Mouse (Mus musculus) myocyte (in vitro differentiated cells): Measurements from ENCODE around the gene Ccdc190. TPM values are rescaled to one million over a fixed set of nuclear protein-coding genes. Genes with fewer than 3 reads are reported as not detected.

Source experiments
- H3K27me3 ChIP-seq: one replicate; pipeline ENCODE4 v1.6.1; 2011; ENCODE audit not compliant: control insufficient read depth, insufficient read depth, insufficient read length
- H3K36me3 ChIP-seq: one replicate; pipeline ENCODE4 v1.6.1; 2011; ENCODE audit not compliant: control insufficient read depth, insufficient read depth
- H3K4me2 ChIP-seq: one replicate; pipeline ENCODE4 v1.6.1; 2011; ENCODE audit warnings: low read depth, control low read depth
- H3K4me3 ChIP-seq: one replicate; pipeline ENCODE4 v1.5.1; 2011; ENCODE audit warnings: mild to moderate bottlenecking, control low read depth, moderate library complexity
- H3K79me2 ChIP-seq: one replicate; pipeline ENCODE4 v1.6.1; 2011; ENCODE audit not compliant: control insufficient read depth, insufficient read depth
- H3ac ChIP-seq: one replicate; pipeline ENCODE4 v1.6.1; 2011; ENCODE audit not compliant: control insufficient read depth, insufficient read length
- CEBPB ChIP-seq: IDR thresholded peaks from 2 replicates; pipeline ENCODE4 v1.6.1; 2011; ENCODE audit warnings: mild to moderate bottlenecking, moderate library complexity; ENCODE audit not compliant: poor library complexity, insufficient read depth, severe bottlenecking
- E2F4 ChIP-seq: IDR thresholded peaks from one replicate; pipeline ENCODE4 v1.6.1; 2011; ENCODE audit warnings: mild to moderate bottlenecking, control low read depth, moderate library complexity; ENCODE audit not compliant: insufficient read depth
- MAX ChIP-seq: IDR thresholded peaks from one replicate; pipeline ENCODE4 v1.6.1; 2011; ENCODE audit warnings: low read depth, mild to moderate bottlenecking, control low read depth
- MYOD1 ChIP-seq, 3 experiments: IDR thresholded peaks; one replicate each; pipeline ENCODE4 v1.6.1; 2011; ENCODE audit warnings: control low read depth in 2 of 3, low read depth in 2 of 3, mild to moderate bottlenecking in 2 of 3, moderate library complexity in 1 of 3; ENCODE audit not compliant: insufficient read length in 2 of 3, control insufficient read depth in 1 of 3
- MYOG ChIP-seq, 3 experiments: IDR thresholded peaks; one replicate each; pipeline ENCODE4 v1.6.1; 2011; ENCODE audit warnings: control low read depth in 2 of 3, low read depth in 2 of 3, mild to moderate bottlenecking in 2 of 3; ENCODE audit not compliant: insufficient read length in 2 of 3, control insufficient read depth in 1 of 3, insufficient read depth in 1 of 3
- POLR2A ChIP-seq: IDR thresholded peaks from one replicate; pipeline ENCODE4 v1.6.1; 2011; ENCODE audit warnings: low read depth, mild to moderate bottlenecking, control low read depth, moderate library complexity; ENCODE audit not compliant: insufficient read length
- POLR2AphosphoS2 ChIP-seq: IDR thresholded peaks from one replicate; pipeline ENCODE4 v1.6.1; 2011; ENCODE audit warnings: low read depth, control low read depth; ENCODE audit not compliant: insufficient read length
- REST ChIP-seq: IDR thresholded peaks from one replicate; pipeline ENCODE4 v1.6.1; 2011; ENCODE audit warnings: mild to moderate bottlenecking, control low read depth, moderate library complexity; ENCODE audit not compliant: insufficient read depth, insufficient read length
- SRF ChIP-seq: IDR thresholded peaks from one replicate; pipeline ENCODE4 v1.6.1; 2011; ENCODE audit warnings: low read depth; ENCODE audit not compliant: control insufficient read depth, insufficient read length
- TCF12 ChIP-seq: IDR thresholded peaks from one replicate; pipeline ENCODE4 v1.6.1; 2011; ENCODE audit warnings: mild to moderate bottlenecking, control low read depth; ENCODE audit not compliant: poor library complexity, insufficient read depth, severe bottlenecking
- TCF3 ChIP-seq: IDR thresholded peaks from one replicate; pipeline ENCODE4 v1.6.1; 2011; ENCODE audit warnings: low read depth, control low read depth; ENCODE audit not compliant: insufficient read length
- USF1 ChIP-seq: IDR thresholded peaks from one replicate; pipeline ENCODE4 v1.6.1; 2011; ENCODE audit warnings: low read depth, mild to moderate bottlenecking, control low read depth, moderate library complexity
- polyA plus RNA-seq: library from polyadenylated mRNA; unstranded; fragments of >200 nt; fragmentation: generic; extraction: Trizol; gene quantifications from one replicate; pipeline ENCODE4 v1.2.1, GENCODE M21; 2012; ENCODE audit warnings: missing spikeins

The Ccdc190 gene
- polyA plus RNA-seq, 1 experiment: not detected

DNA sequence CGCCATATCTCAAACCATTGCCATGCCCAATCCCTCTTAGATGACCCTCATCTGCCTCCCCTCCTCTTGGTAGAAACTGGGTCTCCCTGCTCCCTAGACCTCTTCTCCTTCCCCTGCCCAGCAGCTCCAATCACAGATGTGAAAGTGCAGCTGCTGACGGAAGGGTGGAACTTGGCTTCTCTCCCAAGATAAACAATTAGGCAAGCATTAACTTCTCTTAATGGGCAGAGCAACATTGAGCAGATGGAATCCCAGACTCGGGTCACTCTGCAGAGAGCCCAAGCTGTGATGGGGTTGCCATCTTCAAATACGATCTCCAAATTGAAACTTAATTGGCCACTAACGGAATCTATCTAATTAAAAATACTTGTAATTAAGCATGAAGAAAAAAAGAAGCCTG, 19.3 kb upstream of the Ccdc190 start:
- Histone ChIP-seq H3ac (no peak overlapping the region), H3K4me2 (no peak overlapping the region), H3K79me2 (no peaks in the 10 kb centered on the region), H3K27me3 (no peaks in the 10 kb centered on the region), H3K36me3 (no peaks in the 10 kb centered on the region), H3K4me3 (no peak overlapping the region)
- TF ChIP-seq POLR2AphosphoS2 (no peak), REST (no peak), E2F4 (no peak), MYOD1 (IDR thresholded peaks at IDR 0.05; ENCODE audit: control insufficient read depth in 1 of 3, insufficient read length in 2 of 3, low read depth in 2 of 3) (no peak), CEBPB (no peak), TCF12 (no peak), SRF (no peak), MAX (no peak), TCF3 (no peak), POLR2A (no peak), MYOG (IDR thresholded peaks at IDR 0.05; ENCODE audit: control insufficient read depth in 1 of 3, insufficient read depth in 1 of 3, insufficient read length in 2 of 3, low read depth in 2 of 3) (no peak)

DNA sequence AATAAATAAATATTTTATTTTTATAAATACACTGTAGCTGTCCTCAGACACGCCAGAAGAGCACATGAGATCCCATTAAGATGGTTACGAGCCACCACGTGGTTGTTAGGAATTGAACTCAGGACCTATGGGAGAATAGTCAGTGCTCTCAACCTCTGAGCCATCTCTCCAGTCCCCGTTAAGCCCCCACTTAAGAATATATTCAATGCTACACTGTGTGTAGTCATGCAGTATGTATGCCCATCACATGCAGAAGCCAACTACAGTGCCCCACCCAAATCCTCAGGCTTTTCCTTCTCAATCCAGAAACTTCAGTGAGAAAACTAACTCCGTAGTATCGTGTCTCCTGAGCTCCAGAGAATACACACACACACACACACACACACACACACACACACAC, 18.8 kb upstream of the Ccdc190 start:
- TF ChIP-seq POLR2A: no peak

DNA sequence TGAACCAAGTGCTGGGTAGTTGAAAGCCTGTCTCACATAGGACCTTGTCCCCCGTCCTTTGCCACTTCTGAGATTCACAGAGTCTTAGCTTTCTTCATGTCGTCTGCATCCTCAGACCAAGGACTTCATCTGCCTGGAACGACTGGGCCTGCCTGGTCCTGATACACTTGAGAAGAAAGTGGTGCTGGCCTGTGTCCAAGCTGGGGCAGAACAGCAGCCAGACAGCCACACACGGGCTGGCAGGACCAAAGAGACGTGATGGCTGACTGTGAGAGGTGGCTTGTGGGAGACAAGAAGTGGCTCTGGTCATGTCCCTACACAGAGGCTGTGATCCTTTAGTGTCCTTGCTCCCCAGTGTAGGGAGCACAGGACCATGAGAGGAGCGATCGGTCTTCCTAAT, 17.7 kb upstream of the Ccdc190 start:
- TF ChIP-seq E2F4 (no peak), USF1 (no peak), CEBPB (no peak), TCF12 (no peak), REST (no peak)
- no peak overlapping the region for H3K4me2 ChIP-seq

More for the DNA sequence above, 18.8 kb upstream of the Ccdc190 start:
- Histone ChIP-seq H3K4me2 (no peak overlapping the region), H3ac (no peak overlapping the region), H3K36me3 (no peaks in the 10 kb centered on the region), H3K27me3 (no peaks in the 10 kb centered on the region), H3K4me3 (no peak overlapping the region), H3K79me2 (no peaks in the 10 kb centered on the region)

DNA sequence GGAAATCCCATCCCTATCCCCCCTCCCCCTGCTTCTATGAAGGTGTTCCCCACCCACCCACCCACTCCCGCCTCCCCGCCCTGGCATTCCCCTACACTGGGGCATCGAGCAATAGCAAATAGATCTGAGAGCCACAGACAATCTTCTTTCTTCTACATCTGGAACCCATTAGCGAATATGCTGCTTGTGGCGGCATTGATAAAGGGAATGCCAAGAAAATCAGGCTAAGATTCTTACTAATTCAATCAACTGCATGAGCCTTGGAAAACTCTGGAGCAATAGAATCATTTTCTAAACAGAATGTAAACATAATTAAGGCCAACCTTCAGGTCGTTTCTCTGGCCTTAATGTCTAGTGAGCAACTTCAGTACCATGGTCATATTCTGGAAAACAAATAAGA, 16.9 kb upstream of the Ccdc190 start:
- TF ChIP-seq MAX (no peak), E2F4 (no peak), USF1 (no peak), TCF12 (no peak), POLR2A (no peak), TCF3 (no peak), REST (no peak), MYOG (IDR thresholded peaks at IDR 0.05; ENCODE audit: control insufficient read depth in 1 of 3, insufficient read depth in 1 of 3, insufficient read length in 2 of 3, low read depth in 2 of 3) (no peak), CEBPB (no peak), SRF (no peak)
- no peak overlapping the region for H3ac ChIP-seq
- no peaks in the 10 kb centered on the region for H3K36me3 ChIP-seq
- no peaks in the 10 kb centered on the region for H3K27me3 ChIP-seq
- H3K4me3 ChIP-seq: no peak overlapping the region
- H3K79me2 ChIP-seq: no peaks in the 10 kb centered on the region
- H3K4me2 ChIP-seq: no peak overlapping the region

More for the DNA sequence above, 17.7 kb upstream of the Ccdc190 start:
- Histone ChIP-seq H3K36me3 (no peaks in the 10 kb centered on the region), H3K27me3 (no peaks in the 10 kb centered on the region), H3ac (no peak overlapping the region), H3K79me2 (no peaks in the 10 kb centered on the region), H3K4me3 (no peak overlapping the region)

GRCm38 (mm10) chr1:169916659-169917058, 11.8 kb upstream of the Ccdc190 start:
- no peaks in the 10 kb centered on the region for H3K27me3 ChIP-seq
- H3K4me3 ChIP-seq: no peak overlapping the region
- TF ChIP-seq USF1: no peak
- TF ChIP-seq POLR2AphosphoS2: no peak
- TF ChIP-seq TCF12: no peak
- no peak for TF ChIP-seq SRF
- TF ChIP-seq E2F4: no peak
- no peak for TF ChIP-seq MYOD1 (IDR thresholded peaks at IDR 0.05; ENCODE audit: control insufficient read depth in 1 of 3, insufficient read length in 2 of 3, low read depth in 2 of 3)
- no peak for TF ChIP-seq MAX
- no peak for TF ChIP-seq MYOG (IDR thresholded peaks at IDR 0.05; ENCODE audit: control insufficient read depth in 1 of 3, insufficient read depth in 1 of 3, insufficient read length in 2 of 3, low read depth in 2 of 3)
- no peak for TF ChIP-seq REST
- TF ChIP-seq TCF3: no peak
- TF ChIP-seq CEBPB: no peak
- no peak for TF ChIP-seq POLR2A
- H3ac ChIP-seq: no peak overlapping the region
- no peaks in the 10 kb centered on the region for H3K79me2 ChIP-seq
- no peak overlapping the region for H3K4me2 ChIP-seq
- no peaks in the 10 kb centered on the region for H3K36me3 ChIP-seq
